Mouse (Mus musculus) urinary bladder, adult 2 months (tissue): ENCODE results near the gene C8a. TPM values are rescaled to one million over a fixed set of nuclear protein-coding genes. Genes with fewer than 3 reads are reported as not detected.
A peak's percentile ranks its signal among the peaks of the same experiment; 100 is the strongest.

Source experiments
- DNase-seq: peaks from one replicate; pipeline ENCODE4 v3.0.0; 2022; ENCODE audit warnings: low spot score
- polyA plus RNA-seq: library from polyadenylated mRNA; depleted of rRNA; stranded (reverse); fragments of >200 nt; gene quantifications from 2 replicates; pipeline ENCODE4 v1.2.3, GENCODE M21; 2012; rRNA removed

Gene C8a
- not detected in 2 replicates for polyA plus RNA-seq

GRCm38 (mm10) chr4:104876323-104876722 is at the start of gene C8a:
Gene C8a, minus strand, starts transcription at chr4:104876398.
- no peak for DNase-seq

GRCm38 (mm10) chr4:104925383-104925782 is 49.2 kb upstream of the C8a start:
- DNase-seq, result no peak

- no peak for DNase-seq
Observed at GRCm38 (mm10) chr4:104918017-104918416, 41.8 kb upstream of the C8a start.

GRCm38 (mm10) chr4:104914711-104915247 is 38.6 kb upstream of the C8a start:
- no peak for DNase-seq

GRCm38 (mm10) chr4:104913291-104914129 is 37.3 kb upstream of the C8a start, which contains the start of gene Fyb2:
Gene Fyb2, plus strand, starts transcription at chr4:104913456.
- no peak for DNase-seq

- peak; percentile 68 for DNase-seq
Observed at GRCm38 (mm10) chr4:104911685-104912084, 35.5 kb upstream of the C8a start.

GRCm38 (mm10) chr4:104905049-104905448 is 28.9 kb upstream of the C8a start:
- no peak for DNase-seq

GRCm38 (mm10) chr4:104902836-104903235 is 26.6 kb upstream of the C8a start:
- no peak for DNase-seq

GRCm38 (mm10) chr4:104894004-104894734 is 18.0 kb upstream of the C8a start:
- DNase-seq, result no peak

GRCm38 (mm10) chr4:104893588-104893987 is 17.4 kb upstream of the C8a start:
- DNase-seq, result no peak

- no peak for DNase-seq
Observed at GRCm38 (mm10) chr4:104891708-104892107, 15.5 kb upstream of the C8a start.

GRCm38 (mm10) chr4:104888499-104889262 is 12.5 kb upstream of the C8a start:
- DNase-seq, result no peak

- no peak for DNase-seq
Observed at GRCm38 (mm10) chr4:104887486-104887885, 11.3 kb upstream of the C8a start.

GRCm38 (mm10) chr4:104875832-104876231 is 366 bp downstream of the C8a start:
- no peak for DNase-seq

- no peak for DNase-seq
Observed at GRCm38 (mm10) chr4:104870196-104870595, 6.0 kb downstream of the C8a start.

- no peak for DNase-seq
Observed at GRCm38 (mm10) chr4:104869581-104869980, 6.6 kb downstream of the C8a start.

- DNase-seq, result no peak
Observed at GRCm38 (mm10) chr4:104864397-104864796, 11.8 kb downstream of the C8a start.

- no peak for DNase-seq
Observed at GRCm38 (mm10) chr4:104861241-104861640, 15.0 kb downstream of the C8a start.

GRCm38 (mm10) chr4:104857823-104858222 is 18.4 kb downstream of the C8a start:
- no peak for DNase-seq

- DNase-seq, result no peak
Observed at GRCm38 (mm10) chr4:104857029-104857428, 19.2 kb downstream of the C8a start, which contains the start of gene Gm17662. Gene Gm17662, plus strand, starts transcription at chr4:104857329.

- DNase-seq, result no peak
Observed at GRCm38 (mm10) chr4:104855216-104855615, 21.0 kb downstream of the C8a start.

- no peak for DNase-seq
Observed at GRCm38 (mm10) chr4:104843546-104843945, 32.7 kb downstream of the C8a start.
